Mouse (Mus musculus) megakaryocyte, embryonic 14.5 days (primary cell): Measurements from ENCODE around the gene Unc13d.

Experiments
- FLI1 ChIP-seq: IDR thresholded peaks from 2 replicates; pipeline ENCODE4 v1.6.1; 2012; ENCODE audit warnings: low read length, inconsistent platforms, mixed read lengths
- GATA1 ChIP-seq: IDR thresholded peaks from 3 replicates; pipeline ENCODE4 v1.6.1; 2012; ENCODE audit warnings: mixed read lengths, low read length, inconsistent platforms, borderline replicate concordance

- no peak for TF ChIP-seq GATA1
- TF ChIP-seq FLI1, result no peak
Measured at GRCm38 (mm10) chr11:116110131-116110530, 32.4 kb upstream of the Unc13d start.
